Mouse (Mus musculus) hindbrain, embryonic 16.5 days (tissue): ENCODE results near the gene Hydin. TPM values are rescaled to one million over a fixed set of nuclear protein-coding genes. Genes with fewer than 3 reads are reported as not detected.

Experiments used
- ATAC-seq: fragments of 200-750 bp; cut with Nextera tagmentation; 2 replicates; pipeline ENCODE4 v1.8.0; 2017; ENCODE audit warnings: moderate TSS enrichment, moderate library complexity
- H3K27ac ChIP-seq: fragments of 300-500 bp; sonication (generic); 2 replicates; pipeline ENCODE4 v1.5.1; 2014; ENCODE audit warnings: low read depth, mild to moderate bottlenecking, control low read depth, low read length, moderate library complexity
- H3K27me3 ChIP-seq: fragments of 300-500 bp; sonication (generic); replicated peaks from 2 replicates; pipeline ENCODE4 v1.6.1; 2014; ENCODE audit warnings: low read length; ENCODE audit not compliant: control insufficient read depth, insufficient read depth
- H3K36me3 ChIP-seq: fragments of 300-500 bp; sonication (generic); 2 replicates; pipeline ENCODE4 v1.6.1; 2014; ENCODE audit warnings: mild to moderate bottlenecking, low read length, moderate library complexity, mixed read lengths; ENCODE audit not compliant: control insufficient read depth, insufficient read depth
- H3K4me1 ChIP-seq: fragments of 300-500 bp; sonication (generic); 2 replicates; pipeline ENCODE4 v1.6.1; 2014; ENCODE audit warnings: low read depth, low read length; ENCODE audit not compliant: control insufficient read depth, insufficient read depth
- H3K4me2 ChIP-seq: fragments of 300-500 bp; sonication (generic); 2 replicates; pipeline ENCODE4 v1.6.1; 2014; ENCODE audit warnings: mild to moderate bottlenecking, low read length, control low read depth, moderate library complexity
- H3K4me3 ChIP-seq: fragments of 300-500 bp; sonication (generic); 2 replicates; pipeline ENCODE4 v1.5.1; 2014; ENCODE audit warnings: mild to moderate bottlenecking, low read length, control low read depth, moderate library complexity
- H3K9ac ChIP-seq: fragments of 300-500 bp; sonication (generic); 2 replicates; pipeline ENCODE4 v1.6.1; 2014; ENCODE audit warnings: low read depth, mild to moderate bottlenecking, control low read depth, low read length, moderate library complexity
- H3K9me3 ChIP-seq: fragments of 300-500 bp; sonication (generic); 2 replicates; pipeline ENCODE4 v1.6.1; 2014; ENCODE audit warnings: mild to moderate bottlenecking, low read length, moderate library complexity; ENCODE audit not compliant: control insufficient read depth
- WGBS: fragments of 180-500 bp; shearing (Covaris S2); extraction: QIAGEN DNeasy Blood & Tissue Kit; methylation state at CpG from one replicate; pipeline ENCODE4 v1.1.7; 2014; 5-methylcytosine and 5-hydroxymethylcytosine counted together
- polyA plus RNA-seq: library from polyadenylated mRNA; unstranded; fragments of >200 nt; fragmentation: Nextera tagmentation; extraction: Ambion mirVana; gene quantifications from 2 replicates; pipeline ENCODE4 v1.2.1, GENCODE M21; 2015

Gene Hydin
- polyA plus RNA-seq, 1 experiment from 2014 or later: 0.41 TPM

- Histone ChIP-seq H3K4me2 (no peak overlapping the region), H3K36me3 (no peaks in the 10 kb centered on the region), H3K9me3 (no peaks in the 10 kb centered on the region), H3K4me1 (no peaks in the 10 kb centered on the region; the same call in 1 of the 2 replicates), H3K27ac (no peak overlapping the region), H3K4me3 (no peak overlapping the region), H3K9ac (no peak overlapping the region), H3K27me3 (no peaks in the 10 kb centered on the region)
- 90% methylated on average over 6 of the region's 6 CpGs for WGBS
- no peak for ATAC-seq
Measured at GRCm38 (mm10) chr8:110450463-110450862, 183.7 kb downstream of the Hydin start.

- H3K27me3 ChIP-seq: no peaks in the 10 kb centered on the region
- no peak overlapping the region for H3K4me2 ChIP-seq
- H3K27ac ChIP-seq: no peak overlapping the region
- no peaks in the 10 kb centered on the region for H3K36me3 ChIP-seq
- H3K4me3 ChIP-seq: no peak overlapping the region
- WGBS: 75% methylated on average over 4 of the region's 4 CpGs
- H3K4me1 ChIP-seq: no peaks in the 10 kb centered on the region; the same call in 1 of the 2 replicates
- no peak overlapping the region for H3K9ac ChIP-seq
- H3K9me3 ChIP-seq: no peaks in the 10 kb centered on the region
- ATAC-seq: no peak
Measured at GRCm38 (mm10) chr8:110454466-110454865, 187.7 kb downstream of the Hydin start.

- Histone ChIP-seq H3K9me3 (no peaks in the 10 kb centered on the region), H3K27ac (no peak overlapping the region), H3K4me1 (no peaks in the 10 kb centered on the region), H3K4me2 (no peak overlapping the region), H3K27me3 (no peaks in the 10 kb centered on the region), H3K9ac (no peak overlapping the region), H3K36me3 (no peaks in the 10 kb centered on the region), H3K4me3 (no peak overlapping the region)
- WGBS: 86% methylated on average over 4 of the region's 4 CpGs
- ATAC-seq: no peak
Measured at GRCm38 (mm10) chr8:110457424-110457823, 190.6 kb downstream of the Hydin start.

GRCm38 (mm10) chr8:110462627-110463208 is 195.9 kb downstream of the Hydin start:
- H3K4me1 ChIP-seq: no peaks in the 10 kb centered on the region; the same call in 1 of the 2 replicates
- 90% methylated on average over 10 of the region's 10 CpGs for WGBS
- no peaks in the 10 kb centered on the region for H3K36me3 ChIP-seq
- no peaks in the 10 kb centered on the region for H3K9me3 ChIP-seq
- no peaks in the 10 kb centered on the region for H3K27me3 ChIP-seq
- no peak overlapping the region for H3K4me2 ChIP-seq
- H3K4me3 ChIP-seq: no peak overlapping the region
- H3K27ac ChIP-seq: no peak overlapping the region
- no peak for ATAC-seq
- no peak overlapping the region for H3K9ac ChIP-seq

- 85% methylated on average over 10 of the region's 10 CpGs for WGBS
- no peaks in the 10 kb centered on the region for H3K9me3 ChIP-seq
- no peak overlapping the region for H3K27ac ChIP-seq
- no peaks in the 10 kb centered on the region; the same call in 1 of the 2 replicates for H3K4me1 ChIP-seq
- no peaks in the 10 kb centered on the region for H3K27me3 ChIP-seq
- H3K4me2 ChIP-seq: no peak overlapping the region
- H3K4me3 ChIP-seq: no peak overlapping the region
- H3K36me3 ChIP-seq: no peaks in the 10 kb centered on the region
- ATAC-seq: no peak
- H3K9ac ChIP-seq: no peak overlapping the region
Measured at GRCm38 (mm10) chr8:110463773-110464460, 197.1 kb downstream of the Hydin start.

GRCm38 (mm10) chr8:110465606-110466005 is 198.8 kb downstream of the Hydin start:
- H3K9ac ChIP-seq: no peak overlapping the region
- no peak overlapping the region for H3K27ac ChIP-seq
- no peaks in the 10 kb centered on the region; the same call in 1 of the 2 replicates for H3K4me1 ChIP-seq
- WGBS: 42% methylated on average over 9 of the region's 9 CpGs
- peak; percentile 76 for ATAC-seq
- H3K4me3 ChIP-seq: no peak overlapping the region
- no peaks in the 10 kb centered on the region for H3K9me3 ChIP-seq
- H3K27me3 ChIP-seq: no peaks in the 10 kb centered on the region
- no peak overlapping the region for H3K4me2 ChIP-seq
- no peaks in the 10 kb centered on the region for H3K36me3 ChIP-seq

- H3K36me3 ChIP-seq: no peaks in the 10 kb centered on the region
- H3K27me3 ChIP-seq: no peaks in the 10 kb centered on the region
- H3K4me2 ChIP-seq: no peak overlapping the region
- H3K27ac ChIP-seq: no peak overlapping the region
- H3K9ac ChIP-seq: no peak overlapping the region
- 67% methylated on average over 6 of the region's 6 CpGs for WGBS
- H3K9me3 ChIP-seq: no peaks in the 10 kb centered on the region
- H3K4me1 ChIP-seq: peaks cover under 1% of the 10 kb centered on the region; the same call in 1 of the 2 replicates
- no peak overlapping the region for H3K4me3 ChIP-seq
- no peak for ATAC-seq
Measured at GRCm38 (mm10) chr8:110477256-110477655, 210.5 kb downstream of the Hydin start.

- WGBS: 32% methylated on average over 6 of the region's 6 CpGs
- Histone ChIP-seq H3K4me2 (no peak overlapping the region), H3K27me3 (no peaks in the 10 kb centered on the region), H3K27ac (no peak overlapping the region), H3K4me1 (peaks cover 5% of the 10 kb centered on the region), H3K4me3 (no peak overlapping the region), H3K36me3 (no peaks in the 10 kb centered on the region), H3K9me3 (no peaks in the 10 kb centered on the region), H3K9ac (no peak overlapping the region)
- ATAC-seq: peak; percentile 78; the same call in 1 of the 2 replicates
Measured at GRCm38 (mm10) chr8:110478576-110478975, 211.8 kb downstream of the Hydin start.

GRCm38 (mm10) chr8:110479401-110479800 is 212.6 kb downstream of the Hydin start:
- WGBS: 77% methylated on average over 12 of the region's 12 CpGs
- ATAC-seq: no peak
- Histone ChIP-seq H3K4me2 (no peak overlapping the region), H3K4me1 (peaks cover 5% of the 10 kb centered on the region), H3K36me3 (no peaks in the 10 kb centered on the region), H3K9me3 (no peaks in the 10 kb centered on the region), H3K4me3 (no peak overlapping the region), H3K27me3 (no peaks in the 10 kb centered on the region), H3K9ac (no peak overlapping the region), H3K27ac (no peak overlapping the region)
